ENCODE assay signal across 11 mouse cellular contexts in genomic region chr9:60329911-60330310, GRCm38 (mm10).
"Had no signal": no experiment of that assay in that cellular context is flagged by ENCODE, and none has a peak within 500 bp of the region (broad histone marks: within the 10 kb centered on the region; RNA-seq: fewer than 3 reads in every experiment).

No protein-coding gene starts in this region.

- H3K27ac ChIP-seq: kidney, embryonic 15.5 days; limb, embryonic 10.5 days; liver, embryonic 15.5 days; lung, embryonic 15.5 days; midbrain, embryonic 13.5 days; stomach, postnatal 0 days had no signal

- DNase-seq: kidney, adult 2 months; kidney, postnatal 25 days; right cerebral cortex, postnatal 25 days; thymus, postnatal 4 days had no signal

- H3K9ac ChIP-seq: kidney, embryonic 15.5 days; liver, embryonic 15.5 days; lung, embryonic 15.5 days; midbrain, embryonic 13.5 days had no signal

- H3K4me1 ChIP-seq: limb, embryonic 10.5 days; liver, embryonic 15.5 days; midbrain, embryonic 13.5 days had no signal

- H3K27me3 ChIP-seq: kidney, embryonic 15.5 days; liver, embryonic 15.5 days; lung, embryonic 15.5 days; midbrain, embryonic 13.5 days had no signal

- H3K36me3 ChIP-seq: kidney, embryonic 15.5 days; limb, embryonic 10.5 days; liver, embryonic 15.5 days; lung, embryonic 15.5 days; midbrain, embryonic 13.5 days had no signal

- H3K4me3 ChIP-seq: kidney, embryonic 15.5 days; limb, embryonic 10.5 days; liver, embryonic 15.5 days; lung, embryonic 15.5 days; midbrain, embryonic 13.5 days had no signal

- H3K4me2 ChIP-seq: kidney, embryonic 15.5 days; liver, embryonic 11.5 days; liver, embryonic 15.5 days; lung, embryonic 15.5 days; midbrain, embryonic 13.5 days had no signal

- H3K9me3 ChIP-seq: kidney, embryonic 15.5 days; limb, embryonic 10.5 days; liver, embryonic 15.5 days; lung, embryonic 15.5 days; midbrain, embryonic 13.5 days had no signal

- ATAC-seq: midbrain, embryonic 13.5 days had no signal
